Mouse (Mus musculus) testis, postnatal 10 days (tissue): Measurements from ENCODE around the gene Nup50.
"Not testable (repeated sequence)": the region's sequence is repeated elsewhere in the genome, so short reads cannot be mapped to it uniquely, and the experiment has no call there.

Source experiments
- DNase-seq: peaks from one replicate; pipeline ENCODE4 v3.0.0; 2021; ENCODE audit warnings: low spot score

The Nup50 gene

DNA sequence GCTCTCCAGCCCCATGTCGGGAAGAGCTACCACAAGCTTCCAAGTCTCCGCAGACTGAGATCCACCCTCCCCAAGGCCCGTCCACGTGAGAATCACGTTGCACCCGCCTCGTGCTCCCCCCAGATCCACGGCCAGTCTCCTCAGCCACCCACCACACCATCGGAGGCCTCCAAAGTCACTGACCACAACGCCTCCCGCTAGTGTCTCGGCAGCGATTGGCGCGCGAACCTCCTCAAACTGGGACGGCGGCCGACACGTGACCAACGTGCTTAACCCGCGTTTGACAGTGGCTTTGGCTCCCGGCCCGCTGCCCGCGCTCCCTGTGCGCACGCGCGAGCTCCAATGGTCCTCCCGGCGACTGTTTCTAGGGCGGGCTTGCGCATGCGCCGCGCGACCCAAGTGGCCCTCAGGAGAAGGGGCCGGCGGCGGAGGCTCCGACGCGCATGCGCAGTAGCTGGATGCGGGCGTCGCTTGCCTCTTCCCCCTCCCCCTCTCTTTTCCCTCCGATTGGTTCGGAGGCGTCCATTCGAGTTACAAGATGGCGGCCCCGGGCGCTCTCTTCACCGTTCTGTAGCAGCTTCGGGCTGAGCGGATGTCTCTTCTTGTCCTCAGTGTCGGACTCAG lies at the start of gene Nup50:
Nup50 (plus strand) TSS at position 528 of the 624 bp plus-strand sequence.
- peak; percentile 100 for DNase-seq

DNA sequence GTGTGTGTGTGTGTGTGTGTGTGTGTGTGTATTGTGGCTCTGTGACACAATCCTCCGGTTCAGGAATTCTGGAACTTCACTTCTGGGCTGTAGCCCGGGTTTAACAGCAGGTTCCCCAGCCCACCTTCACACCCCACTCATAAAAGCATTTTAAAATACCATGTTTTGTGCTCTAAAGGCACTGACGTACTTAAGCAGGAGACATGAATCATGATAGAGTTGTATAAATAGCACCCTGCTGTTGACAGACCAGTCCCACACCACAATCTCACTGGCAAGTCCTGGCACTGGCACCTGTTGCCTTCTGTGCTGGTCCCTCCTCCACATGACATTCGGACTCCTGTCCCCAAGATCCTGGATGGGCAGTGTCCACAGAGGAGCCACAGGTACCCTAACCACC lies 49.3 kb upstream of the Nup50 start:
- no peak for DNase-seq

DNA sequence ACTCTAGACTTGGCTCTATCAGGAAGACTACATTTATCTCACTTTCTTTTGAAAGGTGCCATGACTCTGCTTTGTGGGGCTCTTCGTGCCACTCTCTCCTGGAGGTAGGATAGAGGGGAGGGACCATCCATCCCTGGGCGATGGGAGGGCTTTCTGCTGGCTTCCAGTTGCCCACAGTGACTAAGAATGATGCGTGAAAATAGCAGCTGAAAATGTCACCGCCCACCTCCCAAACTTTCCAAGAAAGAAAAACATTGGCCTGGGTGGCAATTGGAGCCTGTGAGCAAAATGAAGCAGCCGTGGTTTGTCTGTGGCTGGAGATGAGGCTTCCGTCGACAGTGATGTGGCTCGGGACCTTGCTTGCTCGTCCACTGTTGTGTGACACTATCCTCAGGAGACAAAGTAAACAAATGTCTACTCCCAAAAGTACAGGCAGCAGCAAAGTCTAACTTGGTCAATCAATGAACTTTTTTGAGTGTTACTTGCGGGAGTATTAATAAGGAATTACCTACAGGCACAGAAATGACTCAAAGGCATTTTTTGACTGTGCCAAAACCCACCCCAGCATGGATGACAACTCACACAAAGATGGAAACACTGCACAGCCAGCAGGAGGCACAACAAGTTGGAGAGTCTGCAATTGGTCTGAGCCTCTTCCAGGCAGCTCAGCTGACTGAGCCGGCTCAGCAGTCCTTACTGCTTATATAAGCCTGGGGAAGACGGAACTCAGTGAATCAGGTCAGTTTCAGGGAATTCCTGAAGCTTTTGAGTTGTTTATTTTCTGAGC lies 46.0 kb upstream of the Nup50 start:
- DNase-seq, result no peak

DNA sequence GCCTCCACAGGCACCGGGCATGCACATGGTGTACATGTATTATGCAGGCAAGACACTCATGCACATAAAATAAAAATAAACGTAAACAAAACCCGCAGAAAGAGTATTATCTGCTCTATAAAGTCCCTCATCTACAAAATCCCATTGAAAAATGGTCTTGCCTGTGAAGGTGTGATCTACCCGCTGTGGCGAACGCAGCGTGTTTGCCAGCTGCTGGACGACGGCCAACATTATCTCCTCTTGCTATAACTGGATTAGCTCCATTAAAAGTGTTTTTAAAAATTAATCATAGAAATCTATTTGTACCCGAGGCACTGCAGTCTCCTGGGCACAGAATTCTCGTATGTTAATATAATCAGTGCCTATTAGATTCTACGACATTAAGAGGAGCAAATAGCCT lies 35.1 kb upstream of the Nup50 start:
- DNase-seq, result no peak

DNA sequence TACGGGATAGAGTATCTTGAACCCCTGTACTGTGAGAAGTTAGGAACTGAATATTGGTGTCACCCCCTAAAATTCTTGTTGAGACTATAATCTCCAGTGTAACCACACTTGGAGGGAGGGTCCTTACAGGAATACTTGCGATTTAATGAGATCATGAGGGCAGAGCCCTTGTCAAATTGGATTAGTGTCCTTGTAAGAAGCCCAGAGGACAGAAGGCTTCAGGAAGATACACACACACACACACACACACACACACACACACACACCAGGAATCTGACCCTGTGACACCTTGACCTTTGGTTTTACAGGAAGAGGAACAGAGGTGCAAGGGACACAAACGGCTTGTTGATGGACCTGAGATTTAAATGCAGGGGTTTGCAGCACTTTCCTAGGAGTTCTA lies 32.0 kb upstream of the Nup50 start:
- no peak for DNase-seq

DNA sequence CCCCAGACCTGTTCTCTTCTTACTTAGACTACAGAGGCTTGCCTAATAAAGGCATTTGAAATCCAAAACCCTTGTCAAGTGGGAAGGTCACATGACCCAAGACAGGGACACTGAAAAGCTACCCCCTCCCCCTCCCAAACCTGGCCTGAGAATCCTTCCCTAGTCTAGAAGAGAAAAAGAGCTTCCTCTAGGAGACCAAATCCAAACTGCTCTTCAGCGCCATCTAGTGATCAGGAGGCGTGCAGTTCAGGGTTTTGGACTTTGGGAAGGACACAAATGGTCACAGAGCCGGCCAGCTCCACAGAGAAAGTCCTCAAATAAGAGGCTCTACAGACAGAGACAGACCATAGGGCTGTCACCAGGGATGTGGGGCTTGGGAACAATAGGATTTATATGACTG lies 31.6 kb upstream of the Nup50 start:
- peak; percentile 73 for DNase-seq

DNA sequence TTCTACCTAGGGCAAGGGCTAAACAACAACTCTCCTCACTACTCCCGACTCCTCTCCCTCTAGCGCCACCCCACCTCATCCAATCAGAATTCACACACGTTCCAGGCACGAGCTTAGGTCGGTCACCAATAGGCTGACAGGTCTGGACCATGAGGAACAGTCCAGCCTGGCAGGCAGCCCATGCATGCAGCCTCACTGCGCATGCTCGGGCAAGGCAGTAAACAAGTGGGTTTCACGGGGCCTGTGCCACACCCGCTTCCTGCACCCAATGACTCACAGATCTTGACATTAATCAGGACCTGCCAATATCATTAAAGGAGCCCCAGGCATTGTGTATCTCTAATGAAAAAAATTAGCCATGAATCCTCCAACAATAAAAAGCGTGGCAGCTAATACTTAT lies 27.0 kb upstream of the Nup50 start:
- not testable (repeated sequence) for DNase-seq

DNA sequence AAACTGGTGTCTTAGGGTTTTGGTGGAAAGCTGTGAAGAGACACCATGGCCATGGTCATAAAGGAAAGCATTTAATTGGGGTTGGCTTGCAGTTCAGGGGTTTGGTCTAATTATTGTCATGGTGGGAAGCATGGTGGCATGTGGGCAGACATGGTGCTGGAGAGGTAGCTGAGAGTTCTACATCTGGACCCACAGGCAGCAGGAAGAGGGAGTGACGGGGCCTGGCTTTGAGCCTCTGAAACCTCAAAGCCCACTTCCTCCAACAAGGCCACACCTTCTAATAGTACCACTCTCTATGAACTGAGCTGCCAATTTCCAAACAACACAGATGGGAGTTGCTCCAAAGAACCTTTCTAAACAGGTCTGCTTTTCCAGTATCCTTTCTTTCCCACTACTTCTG lies 26.5 kb upstream of the Nup50 start:
- DNase-seq, result no peak

DNA sequence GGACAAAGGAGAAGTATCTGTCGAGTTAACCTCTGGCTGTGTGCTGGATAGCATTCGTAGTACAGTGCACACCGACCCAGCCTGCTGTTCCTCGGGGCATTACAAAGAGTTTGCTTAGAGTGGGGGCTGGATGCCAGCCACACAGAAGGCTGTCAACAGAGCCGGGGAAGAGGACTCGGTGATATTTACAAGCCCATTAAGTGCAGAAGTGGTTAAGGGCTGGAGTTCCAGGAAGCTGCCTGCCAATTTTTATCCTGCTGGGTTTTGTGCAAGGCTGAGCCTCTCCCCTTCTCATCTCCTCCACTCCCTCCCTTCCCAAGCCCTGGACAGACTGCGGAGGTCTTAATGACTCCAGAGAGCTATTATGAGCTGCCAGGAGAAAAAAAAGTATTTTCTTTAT lies 25.1 kb upstream of the Nup50 start:
- DNase-seq, result no peak

DNA sequence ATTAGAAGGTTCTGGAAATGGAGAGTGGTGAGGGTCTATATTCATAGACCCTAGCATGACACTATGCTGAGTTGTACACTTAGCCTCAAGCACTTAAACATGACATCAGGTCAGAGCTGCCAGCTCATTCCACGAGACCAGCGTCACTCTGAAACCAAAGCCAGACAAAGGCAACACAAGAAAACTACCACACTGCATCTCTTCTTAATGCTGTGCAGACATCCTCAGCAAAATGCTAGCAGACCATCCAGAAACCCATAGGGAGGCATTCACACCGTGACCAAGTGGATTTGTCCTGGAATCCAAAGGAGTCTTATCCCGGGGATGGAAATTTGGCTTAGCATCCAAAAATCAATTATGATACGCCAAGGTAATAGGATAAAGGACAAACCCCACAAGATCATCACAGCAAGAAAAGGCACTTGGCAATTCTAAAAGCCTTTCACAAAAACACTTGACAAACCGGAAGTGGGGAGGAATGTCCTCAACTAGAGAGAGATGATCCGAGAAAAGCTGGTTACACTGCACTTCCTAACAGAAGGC lies 19.3 kb upstream of the Nup50 start:
- DNase-seq, result no peak

DNA sequence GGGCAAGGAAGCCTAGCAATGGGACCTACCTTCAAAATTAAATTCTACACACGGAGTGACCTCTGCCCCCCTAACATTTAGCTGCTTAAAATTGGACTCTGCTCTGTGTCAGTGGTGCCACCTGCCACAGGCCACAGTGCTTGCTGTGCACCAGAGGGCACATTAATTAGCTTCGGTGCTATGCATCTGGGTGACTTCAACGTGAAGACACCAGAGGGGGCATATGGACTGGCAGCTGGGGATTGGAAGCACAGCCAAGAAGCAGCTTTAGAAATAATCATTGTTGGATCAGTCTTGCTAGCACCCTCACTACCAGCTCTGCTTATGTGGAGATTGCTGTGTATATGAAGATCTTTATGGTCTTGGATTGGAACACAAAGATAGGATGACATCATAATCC lies 10.0 kb upstream of the Nup50 start:
- DNase-seq, result no peak

DNA sequence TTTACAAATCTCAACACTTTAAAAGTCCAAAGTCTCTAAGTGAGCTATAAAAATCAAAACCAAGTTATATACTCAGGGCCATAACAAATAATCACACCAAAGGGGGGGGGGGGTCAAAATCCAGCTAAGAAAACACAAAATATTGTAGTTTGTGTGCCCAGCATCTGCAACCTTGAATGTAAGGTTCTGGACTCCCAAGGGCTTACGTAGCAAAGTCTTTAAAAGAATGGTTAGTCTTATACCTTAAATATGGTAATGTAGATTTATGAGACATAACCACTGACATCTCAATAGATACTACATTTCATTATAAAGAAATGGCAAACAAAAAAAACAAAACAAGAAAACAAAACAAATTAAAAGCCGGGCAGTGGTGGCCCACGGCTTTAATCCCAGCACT lies 3.3 kb upstream of the Nup50 start, which contains the start of gene Gm29666:
Gm29666 (minus strand) TSS at position 101 of the 400 bp plus-strand sequence.
- no peak for DNase-seq

DNA sequence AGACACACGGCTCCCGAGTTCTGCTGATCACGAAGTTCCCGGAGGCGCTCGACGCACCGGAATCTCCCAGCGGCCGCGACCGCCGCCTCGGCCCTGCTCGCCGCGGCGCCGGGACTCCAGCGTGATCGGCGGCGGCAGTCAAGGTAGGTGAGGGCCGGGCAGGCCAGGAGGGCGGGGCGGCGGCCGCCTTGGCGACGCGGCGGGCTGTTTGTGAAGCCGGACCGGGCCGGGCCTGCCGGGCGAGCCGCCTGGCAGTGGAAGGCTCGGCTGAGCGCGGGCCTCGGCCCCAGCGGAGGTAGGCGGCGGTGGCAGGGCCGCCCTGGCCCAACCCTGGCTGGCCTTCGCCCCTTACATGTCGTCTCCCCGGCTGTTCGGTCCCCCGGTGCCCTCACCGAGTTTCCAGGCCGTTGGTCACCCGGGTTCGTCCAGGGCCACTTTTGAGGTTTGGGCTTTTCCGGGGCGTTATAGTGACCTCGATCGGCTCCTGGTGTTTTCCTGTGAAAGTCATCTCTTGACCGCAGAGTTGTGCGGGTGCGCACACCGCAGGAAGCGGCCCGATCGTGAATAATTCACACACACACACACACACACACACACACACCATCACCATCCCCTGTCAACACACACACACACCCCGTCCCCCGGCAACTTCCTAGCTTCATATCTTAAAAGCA lies 434 bp downstream of the Nup50 start:
- no peak for DNase-seq

DNA sequence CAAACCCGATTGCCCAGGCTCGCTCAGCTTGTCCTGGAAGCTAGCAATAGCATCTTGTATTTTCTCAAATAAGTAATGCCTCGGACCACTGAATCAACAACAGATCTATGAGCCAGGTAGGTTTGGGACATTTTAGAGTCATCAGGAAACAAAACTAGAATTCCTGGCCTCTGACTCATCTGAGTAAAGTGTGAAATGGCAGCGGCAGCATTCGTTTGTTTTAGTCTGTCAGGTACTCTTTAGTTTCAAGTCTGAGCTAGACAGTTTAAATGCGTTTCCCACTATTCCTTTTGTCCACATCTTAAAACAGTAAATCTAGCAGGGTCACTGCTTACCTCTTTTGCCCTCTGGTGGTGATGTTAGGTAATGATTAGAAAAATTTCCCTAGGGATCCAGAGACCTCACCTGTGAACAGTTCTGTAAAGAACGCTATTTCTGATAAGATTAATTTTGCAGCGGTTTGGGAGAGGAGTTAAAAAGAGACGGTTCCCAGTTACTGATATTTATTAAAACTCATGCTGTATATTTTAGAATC lies 1.6 kb downstream of the Nup50 start:
- DNase-seq, result no peak

DNA sequence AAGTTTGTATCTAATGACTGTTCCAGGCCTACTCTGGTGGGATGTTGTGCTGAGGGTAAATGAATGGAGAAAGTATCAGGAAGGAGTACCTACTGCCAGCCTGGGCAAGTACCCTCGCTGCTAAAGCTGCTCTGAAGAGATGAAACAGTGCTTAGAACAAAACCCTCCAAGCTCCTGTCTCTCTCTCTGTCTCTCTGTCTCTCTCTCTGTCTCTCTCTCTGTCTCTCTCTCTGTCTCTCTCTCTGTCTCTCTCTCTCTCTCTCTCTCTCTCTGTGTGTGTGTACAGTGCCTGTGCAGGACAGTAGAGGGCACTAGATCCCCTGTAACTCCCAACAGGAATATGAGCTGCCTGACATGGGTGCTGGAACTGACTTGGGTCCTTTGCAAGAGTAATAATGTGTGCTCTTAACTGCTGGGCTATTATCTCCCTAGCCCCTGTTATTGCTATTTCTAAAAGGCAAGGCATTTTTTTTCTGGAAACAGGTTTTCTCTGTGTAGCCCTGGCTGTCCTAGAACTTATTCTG lies 2.3 kb downstream of the Nup50 start:
- DNase-seq, result no peak

DNA sequence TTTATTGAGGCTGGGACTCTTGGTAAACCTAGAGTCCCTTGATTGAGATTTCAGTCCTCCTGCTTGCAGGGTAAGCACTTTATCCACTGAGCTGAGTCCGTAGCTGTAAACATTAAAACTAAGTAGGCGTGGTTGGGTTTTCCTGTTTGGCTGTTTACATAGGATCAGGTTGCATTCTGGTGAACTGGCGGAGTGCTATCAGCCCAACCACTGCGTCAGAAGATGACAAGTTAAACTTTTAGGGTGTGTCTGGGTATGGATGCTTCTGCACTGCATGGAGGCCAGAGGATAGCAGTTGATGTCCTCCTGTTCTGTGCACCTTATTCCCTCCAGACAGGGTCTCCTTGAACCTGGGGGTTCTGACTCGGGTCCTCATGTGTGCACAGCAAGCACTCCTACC lies 9.1 kb downstream of the Nup50 start:
- DNase-seq, result no peak

DNA sequence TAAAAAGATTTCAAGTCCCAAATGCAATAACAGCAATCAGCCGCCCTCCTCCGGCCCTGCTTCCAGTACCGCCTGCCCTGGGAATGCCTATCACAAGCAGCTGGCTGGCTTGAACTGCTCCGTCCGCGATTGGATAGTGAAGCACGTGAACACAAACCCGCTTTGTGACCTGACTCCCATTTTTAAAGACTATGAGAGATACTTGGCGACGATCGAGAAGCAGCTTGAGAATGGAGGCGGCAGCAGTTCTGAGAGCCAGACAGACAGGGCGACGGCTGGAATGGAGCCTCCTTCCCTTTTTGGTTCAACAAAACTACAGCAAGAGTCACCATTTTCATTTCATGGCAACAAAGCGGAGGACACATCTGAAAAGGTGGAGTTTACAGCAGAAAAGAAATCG lies 11.7 kb downstream of the Nup50 start:
- no peak for DNase-seq

DNA sequence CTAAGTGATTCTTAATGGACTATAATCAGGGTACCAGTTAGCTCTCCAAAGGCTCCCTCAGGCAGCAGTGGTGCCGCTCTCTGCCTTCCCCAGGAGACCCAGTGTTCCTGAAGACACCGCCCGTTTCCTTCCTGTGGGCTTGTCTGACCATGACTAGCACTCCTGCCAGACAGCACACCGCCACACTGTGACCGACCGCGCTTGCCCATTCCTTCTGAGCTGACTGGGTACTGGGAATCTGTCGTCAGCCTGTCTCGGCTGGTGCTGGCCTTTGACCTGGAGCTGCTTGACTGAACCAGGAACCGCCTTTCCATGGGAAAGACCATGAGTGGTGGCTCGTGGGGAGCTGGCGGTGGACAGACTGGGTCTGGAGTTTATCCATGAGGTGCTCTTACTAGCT lies 16.9 kb downstream of the Nup50 start:
- DNase-seq, result no peak

DNA sequence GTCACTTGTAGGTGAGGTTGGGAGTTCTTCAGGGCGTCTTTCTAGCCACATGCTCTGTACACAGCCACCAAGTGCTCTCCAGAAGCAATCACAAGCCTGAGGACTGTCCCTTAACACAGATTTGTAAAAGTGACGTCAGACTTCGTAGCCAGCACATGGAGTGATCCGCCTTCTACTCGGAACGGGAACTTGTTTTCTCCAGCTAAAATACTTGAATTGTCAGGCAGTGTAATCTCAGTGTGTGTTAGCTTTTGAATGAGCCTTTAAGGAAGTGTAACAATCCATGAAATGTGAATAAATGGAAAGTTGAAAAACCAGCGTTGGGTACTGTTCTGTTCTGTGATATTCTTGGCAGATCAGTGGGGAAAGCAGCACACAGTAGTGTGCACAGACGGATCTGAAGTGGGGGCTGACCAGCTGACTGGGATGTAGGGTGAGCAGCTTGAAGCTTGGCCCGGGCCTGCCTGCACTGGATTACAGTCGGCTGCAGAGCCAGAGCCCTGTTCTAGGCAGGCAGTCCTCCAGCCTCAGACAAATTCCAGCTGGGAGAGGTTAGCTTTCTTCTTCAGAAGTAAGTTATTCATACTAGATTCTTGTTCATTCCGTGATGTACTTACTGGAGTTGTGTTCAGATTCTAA lies 19.6 kb downstream of the Nup50 start:
- no peak for DNase-seq

DNA sequence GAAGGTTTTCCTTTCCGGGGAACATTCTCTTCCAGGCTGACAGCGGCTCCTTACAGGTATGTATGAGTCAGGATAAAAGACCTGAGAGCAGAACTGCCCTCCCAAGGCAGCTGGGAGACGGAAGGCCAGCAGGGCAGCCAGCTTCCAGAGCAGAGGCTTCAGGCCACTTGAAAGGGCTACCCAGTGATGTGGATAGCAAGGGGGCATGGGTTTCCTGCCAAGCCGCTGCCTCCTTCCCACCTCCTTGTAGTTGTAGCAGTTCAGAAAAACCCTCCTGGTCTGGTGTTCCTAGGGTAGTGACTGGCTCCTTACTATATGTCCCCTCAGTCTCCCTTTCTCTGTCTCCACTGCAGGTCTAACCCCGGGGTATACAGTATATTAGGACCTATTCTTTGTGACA lies 21.1 kb downstream of the Nup50 start:
- no peak for DNase-seq

DNA sequence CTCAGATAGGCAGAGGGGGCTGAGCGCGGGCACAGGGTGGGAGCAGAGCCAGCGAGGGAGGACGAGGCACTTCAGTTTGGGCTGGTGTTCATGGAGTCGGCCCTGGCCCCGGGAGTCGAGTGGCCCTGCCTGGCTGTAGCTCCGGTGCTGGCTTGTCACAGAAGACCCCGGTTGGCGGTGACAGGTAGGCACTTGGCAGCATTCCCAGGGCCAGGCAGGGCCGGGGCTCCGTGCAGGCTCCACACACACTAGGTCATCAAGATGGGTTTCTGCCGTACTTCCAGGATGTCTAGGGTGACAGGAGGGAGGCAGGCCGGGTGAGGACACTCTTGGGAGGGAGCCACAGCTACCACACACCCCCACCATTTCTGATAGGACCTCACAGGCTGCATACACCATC lies 25.8 kb downstream of the Nup50 start:
- DNase-seq, result no peak

DNA sequence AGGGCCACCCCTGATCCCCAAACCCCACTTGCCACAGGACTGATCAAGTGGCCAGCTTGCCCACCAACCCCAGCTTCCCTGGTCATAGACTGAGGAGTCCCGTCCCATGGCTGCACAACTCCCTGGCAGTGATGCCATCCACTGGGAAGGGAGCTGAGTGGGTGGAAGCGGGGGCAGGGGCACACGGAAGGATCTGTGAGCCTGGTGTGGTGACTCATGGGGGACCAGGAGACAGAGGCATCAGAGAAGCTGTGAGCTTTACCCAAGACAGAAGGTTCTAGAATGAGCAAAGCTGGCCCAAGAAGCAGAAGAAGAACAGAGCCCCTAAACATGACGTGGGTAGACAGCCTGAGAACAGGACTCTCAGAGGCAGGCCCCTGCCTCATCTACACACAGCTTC lies 26.8 kb downstream of the Nup50 start:
- no peak for DNase-seq
